Mouse (Mus musculus): Measurements from ENCODE around the gene Arhgap31.

Gene Arhgap31

DNA sequence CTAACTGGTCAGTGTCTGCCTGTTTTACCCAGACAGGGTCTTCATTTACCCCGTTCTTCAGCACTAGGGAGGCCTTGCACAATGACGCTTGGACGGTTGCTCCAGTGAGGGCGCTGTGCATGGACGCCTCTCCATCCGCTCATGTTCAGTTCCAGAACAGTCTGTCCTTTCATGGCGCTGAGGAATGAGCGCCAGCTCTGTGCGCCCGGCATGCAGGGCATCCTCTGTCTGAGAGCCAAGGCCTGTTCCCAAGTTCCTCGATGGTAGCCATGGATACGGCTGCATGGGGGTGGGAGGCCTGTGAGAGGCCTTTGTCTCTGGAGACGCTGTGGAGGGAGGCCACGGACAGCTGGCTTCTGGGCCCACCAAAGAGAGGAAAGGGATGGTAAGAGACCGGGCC, 39.6 kb downstream of the Arhgap31 start:
- POLR2A ChIA-PET = no interaction called here
- CTCF ChIA-PET = interaction anchor here in 1 of 4 experiments (0.6 kb wide), 1 partner anchor 545 kb away, joined by 4 read pairs; no protein-coding TSS in a partner anchor

DNA sequence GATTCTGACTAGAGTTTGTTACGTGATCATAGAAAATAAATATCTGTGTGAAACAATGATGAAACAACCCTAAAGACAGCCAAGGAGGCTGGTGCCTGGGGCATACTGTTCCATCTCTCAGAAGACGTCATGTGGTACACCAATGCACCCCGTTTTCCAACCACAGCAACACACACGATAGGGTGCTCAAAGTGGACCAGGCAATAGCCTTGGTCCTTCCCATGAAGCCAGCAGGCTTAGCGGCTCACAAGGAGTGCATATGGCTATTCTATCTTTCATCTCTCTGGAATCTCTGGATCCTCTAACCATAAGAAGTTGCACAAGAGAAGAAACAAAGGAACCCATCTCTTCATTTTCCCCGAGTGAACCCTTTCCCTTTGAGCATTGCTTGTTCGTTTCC, 40.1 kb downstream of the Arhgap31 start:
- ChIA-PET CTCF (no interaction called here), POLR2A (no interaction called here)

DNA sequence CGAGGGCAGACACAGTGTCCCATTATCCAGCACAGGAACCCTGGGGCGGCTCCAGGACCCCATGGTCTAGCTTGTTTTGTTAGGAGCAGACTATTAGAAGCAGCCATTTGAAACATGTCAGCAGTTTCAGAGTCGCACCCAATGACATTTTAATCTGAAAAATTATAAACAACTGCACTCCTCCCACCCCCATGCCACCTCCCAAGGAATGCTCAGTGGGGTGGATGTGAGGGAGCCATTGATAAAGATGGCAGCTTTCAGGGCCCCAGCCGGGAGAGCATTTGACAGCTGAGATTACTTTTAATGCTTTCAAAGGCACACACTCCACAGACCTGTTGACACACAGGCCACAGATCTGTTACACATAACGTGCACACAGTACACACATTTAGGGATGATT, 40.7 kb downstream of the Arhgap31 start:
- ChIA-PET CTCF (no interaction called here), POLR2A (no interaction called here)

DNA sequence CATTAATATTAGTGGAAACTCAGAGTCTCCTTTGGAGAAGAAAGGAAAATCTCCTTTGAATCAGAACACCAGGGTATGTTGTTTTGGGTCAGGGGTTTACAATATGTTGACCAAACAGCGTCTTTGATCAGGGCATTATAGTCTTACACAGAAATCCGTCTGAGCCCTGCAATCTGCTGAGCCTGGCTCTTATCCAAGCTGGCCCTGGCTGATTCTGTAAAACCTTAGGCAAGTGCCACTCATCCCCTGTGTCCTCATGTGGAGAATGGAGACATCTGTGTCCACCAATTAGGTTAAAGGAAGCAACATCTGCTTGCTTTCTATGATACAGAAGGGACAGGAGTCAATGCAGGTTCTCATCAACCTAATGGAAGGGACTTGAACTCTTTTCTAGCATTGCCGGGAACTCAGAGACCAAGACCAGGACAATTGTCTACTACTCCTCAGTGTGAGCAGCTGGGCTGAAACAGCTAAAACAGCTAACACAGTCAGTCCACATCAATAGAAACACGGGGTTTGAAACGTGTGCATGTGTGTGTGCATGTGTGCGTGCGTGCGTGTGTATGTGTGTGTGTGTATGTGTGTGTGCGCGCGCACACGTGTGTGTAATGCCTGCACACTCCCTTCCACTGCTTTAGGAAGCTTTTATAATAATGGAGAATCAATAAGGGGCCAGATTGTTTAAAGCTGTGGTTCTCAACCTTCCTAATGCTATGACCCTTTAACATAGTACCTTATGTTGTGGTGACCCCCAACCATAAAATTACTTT, 42.3 kb downstream of the Arhgap31 start:
- ChIA-PET CTCF (no interaction called here), POLR2A (no interaction called here)

DNA sequence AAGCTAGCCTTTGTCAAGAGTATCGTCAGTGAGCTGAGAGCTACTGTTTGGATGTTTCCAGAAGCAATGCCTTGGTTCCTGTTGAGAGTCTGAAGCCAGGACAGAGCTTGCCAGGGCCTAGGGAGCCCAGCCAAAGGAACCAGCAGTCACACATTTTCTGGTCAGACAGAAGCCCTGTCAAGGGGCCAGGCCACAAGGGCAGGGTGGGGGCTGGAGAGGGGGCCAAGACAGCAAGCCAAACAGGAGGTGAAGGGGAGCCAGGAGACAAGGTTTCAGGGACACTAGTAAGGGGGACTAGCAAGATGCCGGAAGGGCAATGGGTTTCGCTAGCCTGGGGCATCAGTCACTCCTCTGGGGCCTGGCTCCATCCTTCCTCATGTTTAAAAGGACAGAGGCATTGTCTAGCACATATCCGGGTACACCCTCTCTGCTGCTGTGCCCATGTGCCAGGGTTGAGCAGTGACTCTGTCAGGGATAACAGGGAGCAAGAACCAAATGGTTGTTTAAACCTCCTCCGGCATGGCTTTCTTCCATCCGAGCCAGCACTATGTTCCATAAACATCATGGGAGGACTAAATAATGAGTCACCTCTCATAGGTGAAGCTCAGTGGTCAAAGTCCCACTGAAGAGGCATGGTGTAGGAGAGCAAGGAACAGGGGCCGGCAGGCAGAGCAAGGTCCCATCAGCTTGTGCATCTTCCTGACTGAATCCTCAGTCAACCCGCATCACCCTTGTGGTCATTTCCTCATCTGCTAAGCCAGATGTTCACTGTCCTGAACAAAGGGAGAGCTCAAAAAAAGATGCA, 44.0 kb downstream of the Arhgap31 start:
- ChIA-PET POLR2A (no interaction called here), CTCF (interaction anchor here in 1 of 4 experiments (0.6 kb wide), 1 partner anchor 887 kb away, joined by 5 read pairs; no protein-coding TSS in a partner anchor)

DNA sequence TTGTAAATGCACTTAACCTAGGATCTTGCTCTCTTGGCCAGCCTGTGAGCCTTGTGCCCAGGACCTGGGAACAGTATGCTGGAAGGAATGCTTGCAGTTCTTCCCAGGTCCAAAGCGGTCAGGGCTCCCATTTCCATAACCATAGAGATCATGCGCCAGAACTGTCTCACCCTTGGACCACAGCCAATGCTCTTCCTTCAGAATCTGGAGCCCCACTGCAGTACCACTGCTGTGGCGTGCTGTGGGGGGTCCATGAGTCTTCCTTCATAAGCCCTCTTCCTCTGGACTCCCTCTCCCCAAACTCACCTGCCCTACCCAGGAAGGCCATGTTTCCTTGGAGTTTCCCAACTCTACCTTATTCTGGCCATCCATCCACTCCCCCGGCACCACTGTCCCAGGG, 46.6 kb downstream of the Arhgap31 start:
- ChIA-PET CTCF (no interaction called here), POLR2A (no interaction called here)

DNA sequence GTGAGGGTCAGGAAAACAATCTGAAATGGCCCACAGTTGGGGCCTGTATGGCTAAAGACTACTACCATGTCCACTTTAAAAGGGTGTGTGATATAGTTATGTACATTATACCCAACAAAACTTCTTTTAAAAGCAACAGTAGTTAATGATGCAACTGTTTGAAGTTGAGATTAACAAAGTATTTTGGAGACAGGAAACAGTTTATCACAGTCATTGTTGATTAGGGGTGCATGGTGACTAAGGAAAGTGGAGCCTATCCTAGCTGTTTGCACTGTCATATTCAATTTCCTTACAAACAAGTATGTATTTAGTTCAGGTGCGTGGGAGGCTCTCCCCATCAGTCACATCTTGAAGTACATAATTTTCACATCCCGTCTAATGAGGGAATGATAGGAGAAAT, 47.1 kb downstream of the Arhgap31 start:
- CTCF ChIA-PET = no interaction called here
- POLR2A ChIA-PET = interaction anchor here in 1 of 4 experiments (0.7 kb wide), 1 partner anchor 797 kb away, joined by 3 read pairs; no protein-coding TSS in a partner anchor

DNA sequence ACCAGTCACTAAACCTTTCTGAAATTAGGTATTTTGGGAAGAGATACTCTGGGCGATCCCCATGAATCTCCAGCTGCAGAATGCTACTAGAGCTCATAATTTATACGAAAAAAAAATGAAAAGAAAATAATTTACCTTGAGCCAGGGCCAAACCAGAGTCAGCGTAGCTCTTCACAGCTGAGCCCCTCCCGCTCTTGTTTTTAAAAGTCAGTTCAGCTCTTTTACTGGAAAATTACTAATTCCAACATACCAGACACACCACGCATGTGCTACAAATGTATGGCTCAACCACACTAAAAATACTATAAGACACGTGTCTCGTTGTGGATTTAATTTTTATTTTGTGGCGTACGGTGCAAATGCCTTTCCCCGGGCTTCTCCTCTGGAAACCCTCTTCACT, 50.5 kb downstream of the Arhgap31 start:
- CTCF ChIA-PET = no interaction called here
- POLR2A ChIA-PET = no interaction called here

DNA sequence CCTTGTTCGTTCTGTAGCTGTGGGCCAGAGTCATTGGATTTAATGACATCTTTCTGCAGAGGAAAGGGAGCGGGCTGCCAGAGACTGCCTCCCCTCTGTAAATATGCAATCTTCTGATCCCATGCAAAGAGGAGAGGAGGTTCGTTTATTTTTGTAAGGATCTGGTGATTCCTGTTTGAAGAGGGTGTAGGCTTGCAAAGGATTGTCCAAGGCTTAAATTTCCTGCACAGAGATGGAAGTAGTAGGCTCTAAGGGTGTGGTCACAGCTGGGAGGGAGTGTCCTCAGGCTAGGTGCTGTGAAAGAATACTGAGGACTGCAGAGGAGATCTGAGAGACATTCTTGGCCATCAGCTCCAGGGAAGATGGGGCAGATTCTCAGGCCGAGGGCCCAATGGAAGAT, 58.8 kb downstream of the Arhgap31 start:
- CTCF ChIA-PET = no interaction called here

DNA sequence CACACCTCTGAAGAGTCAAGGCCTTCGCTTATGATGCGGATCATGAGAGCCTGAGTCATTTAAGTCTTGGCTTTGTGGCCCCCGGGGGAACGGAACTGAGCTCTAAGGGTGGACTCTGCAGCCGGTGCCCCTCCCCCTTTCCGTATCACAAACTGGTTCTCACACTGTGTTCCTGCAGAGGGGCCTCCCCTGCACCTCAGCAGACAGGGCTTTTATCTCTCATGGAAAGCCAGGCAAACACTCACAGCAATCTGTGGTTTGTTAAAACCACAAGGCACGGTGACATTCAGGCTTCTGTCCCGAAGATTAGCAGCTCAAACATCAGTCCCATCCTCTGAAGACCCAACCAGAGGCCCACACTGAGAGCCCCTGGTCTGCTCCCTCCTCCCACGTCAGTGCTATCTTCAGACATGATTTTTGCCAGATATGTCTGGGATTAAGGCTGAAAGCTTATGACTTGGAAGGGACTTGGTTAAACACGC, 59.6 kb downstream of the Arhgap31 start:
- ChIA-PET CTCF (no interaction called here), POLR2A (interaction anchor here in 1 of 4 experiments (0.6 kb wide), 1 partner anchor 182 kb away, joined by 7 read pairs; no protein-coding TSS in a partner anchor)

More for the DNA sequence above, 58.8 kb downstream of the Arhgap31 start:
- POLR2A ChIA-PET = no interaction called here

DNA sequence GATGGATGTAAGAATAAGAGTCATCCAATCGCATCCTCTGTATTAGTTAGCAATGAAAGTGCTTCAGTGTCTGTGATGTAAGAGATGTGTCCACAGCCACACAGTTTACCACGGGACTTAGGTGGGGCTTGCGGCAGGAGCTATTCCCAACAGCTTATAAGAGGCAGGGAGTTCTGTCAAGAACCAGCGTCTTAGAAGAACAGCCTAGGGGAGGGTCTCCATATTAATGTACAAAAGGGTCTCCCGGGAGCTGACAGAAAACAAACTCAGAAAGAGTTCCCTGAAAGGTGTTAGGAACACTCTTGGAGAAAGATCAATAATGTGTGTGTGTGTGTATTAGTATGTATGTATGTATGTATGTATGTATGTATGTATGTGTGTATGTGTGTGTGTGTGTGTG, 60.4 kb downstream of the Arhgap31 start:
- ChIA-PET CTCF (no interaction called here), POLR2A (interaction anchor here in 1 of 4 experiments (0.6 kb wide), 1 partner anchor 18 kb away, joined by 3 read pairs; no protein-coding TSS in a partner anchor)

DNA sequence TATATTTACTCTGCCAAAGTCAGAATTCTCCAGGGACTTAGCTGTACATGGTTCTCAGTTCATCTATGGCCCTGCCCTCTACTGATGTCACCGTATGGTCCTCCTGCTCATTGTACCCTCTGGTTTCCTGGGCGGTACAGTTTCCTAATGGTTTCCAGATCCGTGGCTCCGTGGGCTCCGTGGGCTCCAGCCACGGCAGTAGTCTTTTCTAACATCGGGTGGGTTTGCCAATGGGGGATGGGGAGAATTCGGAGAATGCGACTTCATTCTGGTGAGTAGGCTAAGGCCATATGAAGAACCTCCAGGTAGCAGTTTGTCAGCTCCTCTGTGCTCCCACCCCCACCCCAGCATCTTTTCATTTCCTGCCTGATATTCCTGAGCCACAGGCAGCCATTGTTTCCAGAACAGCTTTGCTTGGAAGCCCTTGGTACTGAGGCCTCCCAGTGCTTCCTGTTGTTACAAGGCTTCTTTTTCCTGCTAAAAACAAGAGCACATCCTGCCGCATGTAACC, 61.3 kb downstream of the Arhgap31 start:
- POLR2A ChIA-PET = no interaction called here
- CTCF ChIA-PET = interaction anchor here in 1 of 4 experiments (1.2 kb wide), 1 partner anchor 166 kb away, joined by 3 read pairs; no protein-coding TSS in a partner anchor

DNA sequence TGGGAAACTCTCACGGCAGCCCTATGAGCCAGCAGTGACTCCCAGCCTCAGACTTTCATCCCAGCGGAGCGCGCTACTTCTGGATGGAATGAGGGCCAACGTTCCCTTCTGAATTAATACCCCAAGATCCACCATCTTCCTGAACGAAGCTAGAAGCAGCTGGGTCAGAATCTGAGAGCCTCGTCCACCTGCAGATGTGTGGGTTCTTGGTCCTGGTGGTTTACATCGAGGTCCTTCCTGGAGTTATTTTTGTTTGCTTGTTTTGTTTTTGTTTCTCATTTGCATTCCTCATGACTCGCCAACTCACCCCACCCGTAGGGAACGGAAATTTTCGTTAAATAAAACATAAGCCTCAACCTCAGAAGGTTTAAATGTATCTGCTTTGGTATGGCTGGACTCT, 61.8 kb downstream of the Arhgap31 start:
- CTCF ChIA-PET = interaction anchor here in 1 of 4 experiments (1.2 kb wide), 1 partner anchor 166 kb away, joined by 3 read pairs; no protein-coding TSS in a partner anchor
- POLR2A ChIA-PET = interaction anchor here in 1 of 4 experiments (0.6 kb wide), 1 partner anchor 10 kb away, joined by 3 read pairs; no protein-coding TSS in a partner anchor

DNA sequence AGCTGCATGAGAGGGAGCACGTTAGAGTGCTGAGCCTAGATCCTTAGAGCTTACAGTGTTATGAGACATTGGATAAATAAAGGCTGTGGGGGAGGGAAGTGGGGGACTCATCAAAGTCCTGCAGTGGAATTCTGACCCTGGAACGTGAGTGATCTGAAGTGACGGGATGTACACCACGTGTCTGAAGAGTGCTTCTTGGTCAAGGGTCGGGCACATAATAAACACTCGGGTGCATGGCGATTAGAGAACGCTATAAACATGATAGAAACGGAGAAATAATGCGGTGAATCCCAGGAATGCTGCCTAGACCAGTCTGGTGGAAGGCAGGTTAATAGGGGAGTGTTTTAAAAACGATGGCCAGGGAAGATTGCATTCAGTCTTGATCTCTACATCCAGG, 63.6 kb downstream of the Arhgap31 start:
- ChIA-PET CTCF (no interaction called here), POLR2A (no interaction called here)

DNA sequence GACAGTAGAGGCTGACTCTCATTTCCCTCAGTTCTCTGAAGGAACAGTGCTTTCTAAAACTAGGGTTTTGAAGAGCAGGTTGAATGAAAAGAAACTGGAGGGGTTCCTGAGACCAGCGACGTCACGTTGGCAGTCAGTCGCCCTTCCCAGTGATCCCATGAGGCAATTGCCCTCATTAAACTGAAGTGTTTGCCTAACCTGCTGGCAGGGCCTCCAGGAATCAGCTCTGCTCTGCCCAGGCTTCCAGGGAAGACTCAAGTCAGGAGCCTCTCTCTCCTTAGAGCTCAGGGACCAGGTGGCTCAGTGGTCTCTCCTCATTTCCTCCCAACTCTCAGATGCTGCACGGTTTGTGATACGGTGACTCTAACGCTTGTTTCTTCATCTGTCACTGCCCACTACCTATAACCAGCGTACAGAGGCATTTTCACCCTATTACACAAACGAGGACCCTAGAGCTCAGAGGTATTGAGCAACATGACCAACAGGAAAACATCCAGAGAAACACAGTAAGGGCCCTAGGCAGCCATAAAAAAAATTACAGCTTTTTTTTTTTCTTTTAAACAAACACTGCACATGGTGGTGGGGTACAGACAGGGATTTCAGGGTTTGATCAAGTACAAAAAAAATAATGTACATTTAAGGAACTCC, 64.2 kb downstream of the Arhgap31 start:
- POLR2A ChIA-PET = no interaction called here
- CTCF ChIA-PET = no interaction called here

DNA sequence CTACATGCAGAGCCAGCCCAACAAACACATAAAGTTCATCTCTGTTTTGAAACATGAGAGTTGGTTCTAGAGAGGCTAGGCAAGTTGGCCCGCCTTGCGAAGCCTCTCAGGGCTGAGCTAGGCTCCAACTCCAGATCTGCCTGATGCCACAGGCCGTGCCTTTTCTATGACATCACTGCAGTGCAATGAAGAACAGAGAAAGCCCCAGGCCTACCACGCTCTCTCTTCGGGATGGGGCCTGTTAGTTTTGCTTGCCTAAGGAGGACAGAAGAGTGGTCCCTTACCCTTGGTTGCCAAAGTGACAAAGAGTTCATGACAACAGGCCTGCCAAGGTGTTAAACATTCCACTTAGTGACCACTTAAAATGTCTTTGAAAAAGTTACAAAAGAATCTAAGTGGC, 64.9 kb downstream of the Arhgap31 start:
- POLR2A ChIA-PET = no interaction called here
- CTCF ChIA-PET = interaction anchor here in 1 of 4 experiments (0.7 kb wide), 1 partner anchor 1242 kb away, joined by 3 read pairs; no protein-coding TSS in a partner anchor

DNA sequence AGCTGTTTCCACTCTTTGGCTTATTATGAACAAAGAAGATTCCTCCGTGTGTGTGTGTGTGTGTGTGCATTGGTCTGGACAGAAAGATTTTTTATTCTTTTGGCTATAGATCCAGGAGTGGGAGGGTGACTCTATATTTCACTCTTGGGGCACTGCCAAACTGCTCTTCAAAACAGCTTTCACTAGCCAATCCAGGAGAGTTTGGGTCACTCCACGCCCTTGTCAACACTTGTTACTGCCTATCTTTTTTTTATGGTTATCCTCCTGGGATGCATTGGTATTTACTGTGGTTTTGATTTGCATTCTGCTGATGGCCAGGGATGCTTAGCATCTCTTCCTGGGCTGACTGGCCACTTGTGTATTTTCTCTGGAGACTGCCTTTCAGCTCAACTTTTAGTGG, 68.6 kb downstream of the Arhgap31 start:
- ChIA-PET CTCF (no interaction called here), POLR2A (no interaction called here)

DNA sequence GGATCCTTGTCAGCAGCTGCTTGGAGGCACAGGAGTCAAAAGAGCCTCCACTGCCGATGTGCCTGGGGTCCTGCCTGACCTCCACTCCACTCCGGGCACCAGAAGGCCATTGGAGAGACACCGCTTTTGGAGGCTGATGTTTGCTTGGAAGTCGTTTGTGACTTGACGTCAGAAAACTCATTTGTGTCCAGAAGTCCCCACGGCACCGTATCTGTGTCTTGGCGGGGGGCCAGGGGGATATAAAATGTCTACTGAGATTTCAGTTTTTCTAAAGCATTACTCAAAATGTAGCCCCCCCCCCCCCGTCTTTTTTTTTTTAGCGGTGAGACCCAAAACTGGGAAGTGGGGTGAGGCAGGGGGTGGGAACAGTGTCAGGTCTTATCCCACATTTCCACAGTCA, 76.0 kb downstream of the Arhgap31 start:
- POLR2A ChIA-PET = no interaction called here
- CTCF ChIA-PET = interaction anchor here in 2 of 4 experiments (0.6 to 1.2 kb wide), 2 partner anchors 18 to 179 kb away, joined by 3 read pairs; no protein-coding TSS in a partner anchor

DNA sequence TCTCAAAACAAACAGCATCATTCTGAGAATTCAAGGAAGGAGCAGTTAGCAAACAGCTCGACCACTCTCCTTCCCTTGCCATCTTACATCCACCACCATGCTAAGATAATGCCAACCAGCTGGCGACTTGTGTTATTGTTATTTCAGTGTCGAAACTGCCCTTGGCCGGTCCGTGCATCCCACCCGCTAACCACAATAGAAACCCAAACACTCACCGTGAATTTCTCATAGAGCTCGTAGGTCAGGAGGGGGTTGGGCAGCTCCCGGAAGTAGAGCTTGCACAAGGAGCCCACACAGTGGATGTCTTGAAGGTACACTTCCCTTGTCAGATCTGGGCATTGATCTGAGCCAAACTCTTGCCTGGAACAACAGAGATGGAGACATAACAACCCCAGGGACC, 76.4 kb downstream of the Arhgap31 start:
- ChIA-PET CTCF (interaction anchor here in 3 of 4 experiments (0.6 to 1.2 kb wide), 5 partner anchors 13 to 360 kb away, joined by 3 to 5 read pairs (median 3); partner anchors contain the start of gene Adprh (in 1 of the 3)), POLR2A (no interaction called here)
